Mouse (Mus musculus) midbrain, embryonic 14.5 days (tissue): ENCODE measurements at regions not wholly inside any gene's neighbourhood (a gene's known extent, or its start where the extent isn't known, plus 50 kb on each side); places are given as distances from the start of the nearest gene placed in this dataset.
A peak's percentile ranks its signal among the peaks of the same experiment; 100 is the strongest.

ENCODE experiments used
- ATAC-seq: fragments of 200-750 bp; cut with Nextera tagmentation; 2 replicates; pipeline ENCODE4 v1.8.0; 2017; ENCODE audit warnings: moderate number of reproducible peaks, moderate library complexity; ENCODE audit not compliant: low FRiP score, low TSS enrichment
- DNase-seq: peaks from one replicate; pipeline ENCODE4 v3.0.0-alpha.2; 2015
- H3K27ac ChIP-seq: fragments of 300-500 bp; sonication (generic); replicated peaks from 2 replicates; pipeline ENCODE4 v1.5.1; 2014; ENCODE audit warnings: mild to moderate bottlenecking, low read depth, low read length, moderate library complexity
- H3K27me3 ChIP-seq: fragments of 300-500 bp; sonication (generic); 2 replicates; pipeline ENCODE4 v1.6.1; 2014; ENCODE audit warnings: low read length, control low read depth, mixed read lengths; ENCODE audit not compliant: control insufficient read depth, insufficient read depth
- H3K36me3 ChIP-seq: fragments of 300-500 bp; sonication (generic); 2 replicates; pipeline ENCODE4 v1.6.1; 2014; ENCODE audit warnings: low read length, control low read depth; ENCODE audit not compliant: control insufficient read depth, insufficient read depth
- H3K4me1 ChIP-seq: fragments of 300-500 bp; sonication (generic); 2 replicates; pipeline ENCODE4 v1.6.1; 2014; ENCODE audit warnings: mild to moderate bottlenecking, antibody characterized with exemption, low read length, control low read depth; ENCODE audit not compliant: control insufficient read depth, insufficient read depth
- H3K4me2 ChIP-seq: fragments of 300-500 bp; sonication (generic); 2 replicates; pipeline ENCODE4 v1.6.1; 2014; ENCODE audit warnings: mild to moderate bottlenecking, low read length, moderate library complexity
- H3K4me3 ChIP-seq: fragments of 300-500 bp; sonication (generic); replicated peaks from 2 replicates; pipeline ENCODE4 v1.5.1; 2014; ENCODE audit warnings: low read depth, low read length
- H3K9ac ChIP-seq: fragments of 300-500 bp; sonication (generic); replicated peaks from 2 replicates; pipeline ENCODE4 v1.6.1; 2014; ENCODE audit warnings: mild to moderate bottlenecking, low read length, moderate library complexity
- H3K9me3 ChIP-seq: fragments of 300-500 bp; sonication (generic); 2 replicates; pipeline ENCODE4 v1.6.1; 2016; ENCODE audit warnings: low read length, control low read depth, mixed read lengths; ENCODE audit not compliant: control insufficient read depth
- WGBS: fragments of 180-500 bp; shearing (Covaris S2); extraction: QIAGEN DNeasy Blood & Tissue Kit; methylation state at CpG from one replicate; pipeline ENCODE4 v1.1.7; 2014; 5-methylcytosine and 5-hydroxymethylcytosine counted together

GRCm38 (mm10) chr12:79928298-79928697 lies 184.5 kb downstream of the Zfp36l1 start:
- WGBS: 36% methylated on average over 4 of the region's 4 CpGs
- Histone ChIP-seq H3K4me2 (no peak overlapping the region), H3K27ac (0 out of 2 replicates have a peak overlapping the region, but pooled peaks have one; percentile 14), H3K9ac (no peak overlapping the region), H3K27me3 (no peaks in the 10 kb centered on the region), H3K9me3 (no peaks in the 10 kb centered on the region), H3K36me3 (no peaks in the 10 kb centered on the region), H3K4me1 (peaks cover 35% of the 10 kb centered on the region), H3K4me3 (no peak overlapping the region)
- ATAC-seq (no peak), DNase-seq (no peak)

GRCm38 (mm10) chr12:79925704-79926588 lies 186.9 kb downstream of the Zfp36l1 start:
- Histone ChIP-seq H3K9ac (no peak overlapping the region), H3K4me1 (peaks cover 47% of the 10 kb centered on the region)
- WGBS: 4% methylated on average over 6 of the region's 6 CpGs

GRCm38 (mm10) chr12:79924921-79925703 lies 187.7 kb downstream of the Zfp36l1 start:
- H3K4me1 ChIP-seq: peaks cover 50% of the 10 kb centered on the region

More at GRCm38 (mm10) chr12:79925704-79926588, 186.9 kb downstream of the Zfp36l1 start:
- ATAC-seq (no peak), DNase-seq (peak; percentile 79)
- H3K36me3 ChIP-seq: no peaks in the 10 kb centered on the region
- H3K9me3 ChIP-seq: no peaks in the 10 kb centered on the region
- H3K4me2 ChIP-seq: peak overlapping the region; percentile 41
- no peaks in the 10 kb centered on the region for H3K27me3 ChIP-seq
- no peak overlapping the region for H3K4me3 ChIP-seq
- peak overlapping the region; percentile 85 for H3K27ac ChIP-seq

GRCm38 (mm10) chr12:79923811-79924210 lies 189.0 kb downstream of the Zfp36l1 start:
- Histone ChIP-seq H3K27ac (peak overlapping the region; percentile 85), H3K4me2 (no peak overlapping the region), H3K9ac (no peak overlapping the region), H3K4me1 (peaks cover 50% of the 10 kb centered on the region), H3K36me3 (no peaks in the 10 kb centered on the region), H3K4me3 (no peak overlapping the region), H3K9me3 (no peaks in the 10 kb centered on the region), H3K27me3 (no peaks in the 10 kb centered on the region)
- no peak for DNase-seq
- WGBS: 85% methylated on average over 6 of the region's 6 CpGs
- no peak for ATAC-seq

More at GRCm38 (mm10) chr12:79924921-79925703, 187.7 kb downstream of the Zfp36l1 start:
- Histone ChIP-seq H3K27me3 (no peaks in the 10 kb centered on the region), H3K27ac (peak overlapping the region; percentile 85), H3K4me3 (no peak overlapping the region), H3K4me2 (peak overlapping the region; percentile 41), H3K9me3 (no peaks in the 10 kb centered on the region), H3K36me3 (no peaks in the 10 kb centered on the region), H3K9ac (no peak overlapping the region; the same call in 1 of the 2 replicates)
- DNase-seq (peak; percentile 88), ATAC-seq (peak; percentile 82)
- WGBS: 1% methylated on average over 16 of the region's 16 CpGs

- peaks cover 42% of the 10 kb centered on the region for H3K4me1 ChIP-seq
- no peak overlapping the region for H3K9ac ChIP-seq
- no peak for ATAC-seq
- H3K27ac ChIP-seq: peak overlapping the region; percentile 56
- H3K4me3 ChIP-seq: no peak overlapping the region
- no peaks in the 10 kb centered on the region for H3K9me3 ChIP-seq
- 10% methylated on average over 5 of the region's 5 CpGs for WGBS
- no peaks in the 10 kb centered on the region for H3K36me3 ChIP-seq
- no peak overlapping the region for H3K4me2 ChIP-seq
- no peaks in the 10 kb centered on the region for H3K27me3 ChIP-seq
- DNase-seq: peak; percentile 48
These were observed 191.0 kb downstream of the Zfp36l1 start for GRCm38 (mm10) chr12:79921786-79922185.

GRCm38 (mm10) chr12:79918983-79919382 lies 193.8 kb downstream of the Zfp36l1 start:
- no peaks in the 10 kb centered on the region for H3K36me3 ChIP-seq
- no peaks in the 10 kb centered on the region for H3K9me3 ChIP-seq
- H3K27ac ChIP-seq: no peak overlapping the region
- H3K4me2 ChIP-seq: no peak overlapping the region
- DNase-seq (no peak), ATAC-seq (no peak)
- no peak overlapping the region for H3K9ac ChIP-seq
- H3K4me3 ChIP-seq: no peak overlapping the region
- H3K27me3 ChIP-seq: no peaks in the 10 kb centered on the region
- peaks cover 19% of the 10 kb centered on the region for H3K4me1 ChIP-seq
- WGBS: 85% methylated on average over 5 of the region's 5 CpGs

- H3K9me3 ChIP-seq: no peaks in the 10 kb centered on the region
- WGBS: 52% methylated on average over 10 of the region's 10 CpGs
- H3K27ac ChIP-seq: no peak overlapping the region
- H3K4me2 ChIP-seq: no peak overlapping the region
- no peaks in the 10 kb centered on the region for H3K36me3 ChIP-seq
- H3K4me3 ChIP-seq: no peak overlapping the region
- H3K9ac ChIP-seq: no peak overlapping the region
- no peaks in the 10 kb centered on the region for H3K27me3 ChIP-seq
- ATAC-seq: no peak
- H3K4me1 ChIP-seq: peaks cover 19% of the 10 kb centered on the region; the same call in 1 of the 2 replicates
- no peak for DNase-seq
These were observed 195.1 kb downstream of the Zfp36l1 start for GRCm38 (mm10) chr12:79917634-79918289.

GRCm38 (mm10) chr12:79916896-79917633 lies 195.7 kb downstream of the Zfp36l1 start:
- no peak for DNase-seq
- Histone ChIP-seq H3K4me2 (no peak overlapping the region), H3K9me3 (no peaks in the 10 kb centered on the region), H3K9ac (no peak overlapping the region), H3K27ac (no peak overlapping the region), H3K4me1 (peaks cover 17% of the 10 kb centered on the region; the same call in 1 of the 2 replicates), H3K4me3 (no peak overlapping the region), H3K27me3 (no peaks in the 10 kb centered on the region), H3K36me3 (no peaks in the 10 kb centered on the region)
- WGBS: 79% methylated on average over 5 of the region's 5 CpGs
- no peak for ATAC-seq
